Mouse (Mus musculus) cerebellum, adult 18-20 months (tissue): ENCODE measurements around the gene N4bp2.

Source experiments
- DNase-seq, 2 experiments: peaks; one replicate each; pipeline ENCODE4 v3.0.0; 2021

The N4bp2 gene

DNA sequence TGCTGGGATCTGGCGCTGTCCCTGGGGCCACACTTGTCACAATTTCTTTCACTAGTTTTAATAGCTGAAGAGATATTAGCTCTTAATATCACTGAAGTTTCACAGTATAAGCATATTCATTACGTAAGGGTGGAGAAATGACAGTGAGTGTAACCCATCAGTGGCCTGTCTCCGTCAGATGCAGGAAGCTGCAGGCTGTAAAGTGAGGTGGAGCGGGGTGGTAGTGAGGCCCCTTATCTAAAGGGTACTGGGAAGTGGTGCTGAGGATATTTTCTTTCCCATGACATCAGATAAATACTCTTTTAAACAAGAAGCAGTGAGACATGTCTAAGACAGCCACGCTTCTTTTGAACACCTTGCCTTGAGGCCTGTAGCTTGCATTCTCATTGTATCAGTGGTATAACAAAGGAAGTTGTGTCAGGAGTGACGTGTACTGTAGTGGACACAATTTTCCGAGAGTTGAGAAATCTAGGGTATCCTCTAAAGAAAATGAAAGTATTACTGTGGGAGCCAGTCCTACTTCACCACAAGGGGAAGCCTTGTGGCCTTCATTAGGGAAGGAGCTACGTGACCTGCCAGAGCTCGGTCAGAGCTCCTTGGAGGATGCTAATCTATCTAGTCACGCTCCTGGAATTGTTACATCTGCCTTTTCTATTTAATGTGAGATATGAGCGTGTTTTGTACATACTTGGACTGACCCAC lies 68.7 kb downstream of the N4bp2 start:
- no peak for DNase-seq

DNA sequence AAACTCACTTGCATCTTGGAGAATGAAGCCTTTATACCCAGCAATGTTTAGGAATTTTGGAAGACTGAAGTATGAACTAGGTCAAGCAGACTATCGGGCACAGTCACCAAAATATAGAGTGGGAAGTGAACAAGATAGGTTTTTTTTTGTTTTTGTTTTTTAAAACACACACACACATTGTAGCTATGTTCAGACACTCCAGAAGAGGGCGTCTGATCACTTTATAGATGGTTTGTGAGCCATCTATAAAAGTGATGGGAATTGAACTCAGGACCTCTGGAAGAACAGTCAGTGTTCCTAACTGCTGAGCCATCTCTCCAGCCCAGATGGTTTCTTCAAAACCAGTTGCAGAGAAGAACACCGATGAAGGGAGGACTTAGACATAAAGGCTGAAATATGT lies 69.8 kb downstream of the N4bp2 start:
- DNase-seq = no peak

DNA sequence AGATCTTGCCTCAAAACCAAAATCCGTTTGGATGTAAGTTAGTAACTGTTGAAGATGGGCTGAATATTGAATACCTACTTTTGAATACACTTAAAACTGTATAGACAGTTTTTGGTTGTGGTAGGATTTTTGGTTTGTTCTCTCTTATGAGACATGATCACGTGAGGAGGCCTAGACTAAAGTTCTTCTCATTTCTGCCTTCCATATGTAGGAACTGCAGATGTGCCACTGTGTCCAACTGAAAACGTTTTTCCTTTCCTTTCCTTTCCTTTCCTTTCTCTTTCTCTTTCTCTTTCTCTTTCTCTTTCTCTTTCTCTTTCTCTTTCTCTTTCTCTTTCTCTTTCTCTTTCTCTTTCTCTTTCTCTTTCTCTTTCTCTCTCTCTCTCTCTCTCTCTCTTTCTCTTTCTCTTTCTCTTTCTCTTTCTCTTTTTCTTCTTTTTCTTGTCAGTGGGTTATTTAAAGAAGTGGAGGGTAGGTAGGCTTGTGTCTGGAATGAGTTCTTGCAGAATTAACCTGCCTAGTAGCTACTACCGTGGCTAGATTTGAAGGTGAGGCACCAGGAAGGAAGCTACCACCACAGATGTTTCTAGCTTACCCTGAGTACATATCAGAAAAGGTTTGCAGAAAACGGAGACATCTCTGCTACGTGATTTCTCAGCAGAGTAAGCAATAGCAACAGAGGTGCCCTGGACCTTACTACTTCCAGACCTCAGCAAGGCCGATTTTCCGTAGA lies 70.6 kb downstream of the N4bp2 start:
- no peak for DNase-seq

DNA sequence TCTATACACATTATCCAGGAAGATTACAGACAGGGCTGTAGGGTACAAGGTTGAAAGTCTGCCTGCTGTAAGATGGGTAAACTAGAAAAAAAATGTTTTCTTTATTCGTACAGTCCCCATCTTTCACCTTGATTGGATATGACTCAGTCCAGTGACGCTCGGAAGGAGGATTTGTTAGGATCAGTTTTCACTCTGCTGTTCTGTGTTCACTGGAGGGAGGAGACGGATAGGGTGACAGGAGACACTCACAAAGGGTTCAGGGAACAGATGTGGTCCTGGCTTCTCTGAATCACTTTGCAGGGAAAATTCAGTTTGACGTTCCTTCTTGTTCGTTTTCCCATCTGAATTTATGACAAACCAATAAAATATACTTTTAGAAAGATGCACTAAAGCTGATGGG lies 74.7 kb downstream of the N4bp2 start:
- DNase-seq = no peak

DNA sequence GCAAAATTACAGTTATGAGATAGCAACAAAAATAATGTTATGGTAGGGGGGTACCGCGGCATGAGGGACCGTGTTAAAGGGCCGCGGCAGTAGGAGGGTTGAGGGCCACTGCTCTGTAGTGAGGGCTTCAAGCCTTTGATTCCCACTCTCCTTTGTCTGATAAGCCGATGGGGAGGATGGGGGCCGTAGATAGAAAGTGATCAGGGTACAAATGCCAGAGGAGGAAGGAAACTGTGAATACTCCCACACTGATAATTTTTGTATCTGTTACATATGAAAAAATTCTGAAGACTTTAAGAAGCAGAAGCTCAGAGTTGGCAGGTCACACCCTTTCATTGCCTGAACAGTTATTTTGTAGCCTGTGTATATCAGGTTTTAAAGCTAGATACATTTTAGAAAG lies 79.6 kb downstream of the N4bp2 start:
- DNase-seq = no peak

DNA sequence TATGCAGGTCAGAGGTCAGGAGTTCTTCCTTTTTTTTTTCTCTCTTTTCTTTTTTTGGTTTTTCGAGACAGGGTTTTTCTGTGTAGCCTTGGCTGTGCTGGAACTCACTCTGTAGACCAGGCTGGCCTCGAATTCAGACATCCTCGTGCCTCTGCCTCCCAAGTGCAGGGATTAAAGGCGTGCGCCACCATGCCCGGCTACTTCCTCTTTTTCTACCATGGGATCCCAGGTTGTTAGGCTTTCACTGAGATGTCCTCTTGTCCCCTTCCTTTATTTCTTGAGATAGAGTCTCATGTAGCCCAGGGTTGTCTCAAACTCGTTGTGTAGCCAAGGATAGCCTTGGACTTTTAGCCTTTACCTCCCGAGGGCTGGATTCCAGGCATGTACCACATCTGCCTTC lies 83.2 kb downstream of the N4bp2 start:
- no peak for DNase-seq

DNA sequence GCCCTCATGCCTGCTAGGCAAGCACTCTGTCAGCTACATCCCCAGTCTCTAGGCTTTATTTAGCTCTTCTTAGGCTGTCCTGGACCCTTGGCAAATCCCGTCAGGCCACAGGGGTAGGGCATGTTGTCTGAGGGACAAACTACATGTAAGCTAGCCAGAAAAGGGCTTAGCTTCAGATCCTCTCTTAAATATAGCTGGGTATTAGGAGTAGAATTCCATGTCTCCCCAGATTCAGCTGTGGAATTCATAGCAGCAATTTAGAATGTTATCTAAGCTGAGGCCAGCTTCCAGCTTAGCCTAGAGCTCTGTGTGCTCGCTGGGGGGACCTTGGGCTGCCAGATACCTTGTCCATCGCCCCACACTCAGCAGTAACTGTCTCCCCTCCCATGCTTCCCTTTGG lies 83.6 kb downstream of the N4bp2 start:
- no peak for DNase-seq

DNA sequence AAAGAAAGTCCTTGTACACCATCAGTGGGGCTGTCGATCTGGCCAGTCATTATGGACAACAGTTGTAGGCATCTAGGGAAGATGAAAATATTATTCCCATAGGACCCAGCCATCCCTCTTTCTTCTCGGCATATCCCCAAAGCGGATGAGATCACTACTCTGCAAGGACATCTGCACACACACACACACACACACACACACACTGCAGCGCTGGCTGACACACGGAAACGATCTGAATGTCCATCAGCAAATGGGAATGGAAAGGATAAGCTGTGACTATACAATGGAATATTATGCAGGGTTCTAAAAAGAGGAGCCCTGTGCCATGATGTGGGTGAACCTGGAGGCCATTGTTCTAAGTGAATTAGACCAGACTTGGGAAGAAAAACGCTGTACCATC lies 84.3 kb downstream of the N4bp2 start:
- DNase-seq = no peak

DNA sequence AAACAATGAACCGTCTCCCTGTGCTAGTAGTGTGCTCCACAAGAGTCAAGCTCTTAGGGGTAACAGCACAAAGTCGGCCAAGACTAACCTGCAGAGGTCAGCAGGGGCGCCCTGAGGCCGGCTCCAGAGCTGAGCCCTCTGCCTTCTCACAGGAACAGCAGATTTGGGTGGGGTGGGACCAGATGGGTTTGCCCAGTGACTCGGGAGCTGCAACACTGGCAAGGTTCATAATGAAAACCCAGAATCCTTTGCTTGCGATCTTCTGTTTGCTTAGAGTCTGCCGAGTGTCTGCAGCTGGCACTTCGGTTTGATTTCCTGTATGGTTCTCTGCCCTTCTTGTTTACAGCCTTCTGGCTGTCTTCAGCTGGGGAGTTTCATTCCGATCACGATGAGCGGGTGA lies 87.4 kb downstream of the N4bp2 start:
- DNase-seq = no peak

DNA sequence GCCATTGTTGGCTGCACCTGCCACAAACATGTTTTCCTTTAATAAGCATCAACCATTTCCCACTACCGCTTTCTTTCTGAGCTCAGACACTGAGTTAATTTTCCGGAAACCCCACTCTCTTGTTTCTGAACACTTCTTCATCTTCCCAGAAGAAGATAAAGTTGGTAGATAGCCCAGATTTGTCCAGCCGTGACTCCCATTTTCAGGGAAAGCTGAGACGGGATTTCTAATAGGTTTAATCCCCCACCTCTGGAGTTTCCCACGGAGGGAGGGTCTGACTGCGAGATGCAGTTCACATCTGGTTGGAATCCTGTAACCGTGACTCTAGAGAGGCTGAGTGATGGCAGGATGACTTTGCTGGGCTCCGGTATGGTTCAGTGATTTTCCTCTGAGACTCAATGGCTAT lies 91.5 kb downstream of the N4bp2 start:
- no peak for DNase-seq

DNA sequence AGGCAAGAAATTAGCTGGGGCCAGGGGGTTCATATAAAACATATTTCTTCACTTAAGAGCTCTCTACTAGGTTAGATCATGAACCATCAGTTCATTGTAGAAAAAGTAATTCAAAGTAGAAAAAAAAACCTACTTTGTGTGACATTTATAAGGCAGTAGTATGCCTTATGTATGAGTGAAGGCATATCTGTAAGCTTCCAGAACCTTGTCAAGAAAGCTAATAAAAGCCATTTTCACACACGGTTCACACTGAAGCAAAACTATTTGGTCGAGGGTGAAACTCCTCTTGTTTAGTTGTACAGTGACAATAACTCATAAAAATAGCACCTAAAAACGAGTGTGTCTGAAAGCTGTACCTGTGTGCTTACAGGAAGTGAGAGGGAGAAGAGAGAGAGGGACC lies 92.2 kb downstream of the N4bp2 start:
- DNase-seq = no peak

DNA sequence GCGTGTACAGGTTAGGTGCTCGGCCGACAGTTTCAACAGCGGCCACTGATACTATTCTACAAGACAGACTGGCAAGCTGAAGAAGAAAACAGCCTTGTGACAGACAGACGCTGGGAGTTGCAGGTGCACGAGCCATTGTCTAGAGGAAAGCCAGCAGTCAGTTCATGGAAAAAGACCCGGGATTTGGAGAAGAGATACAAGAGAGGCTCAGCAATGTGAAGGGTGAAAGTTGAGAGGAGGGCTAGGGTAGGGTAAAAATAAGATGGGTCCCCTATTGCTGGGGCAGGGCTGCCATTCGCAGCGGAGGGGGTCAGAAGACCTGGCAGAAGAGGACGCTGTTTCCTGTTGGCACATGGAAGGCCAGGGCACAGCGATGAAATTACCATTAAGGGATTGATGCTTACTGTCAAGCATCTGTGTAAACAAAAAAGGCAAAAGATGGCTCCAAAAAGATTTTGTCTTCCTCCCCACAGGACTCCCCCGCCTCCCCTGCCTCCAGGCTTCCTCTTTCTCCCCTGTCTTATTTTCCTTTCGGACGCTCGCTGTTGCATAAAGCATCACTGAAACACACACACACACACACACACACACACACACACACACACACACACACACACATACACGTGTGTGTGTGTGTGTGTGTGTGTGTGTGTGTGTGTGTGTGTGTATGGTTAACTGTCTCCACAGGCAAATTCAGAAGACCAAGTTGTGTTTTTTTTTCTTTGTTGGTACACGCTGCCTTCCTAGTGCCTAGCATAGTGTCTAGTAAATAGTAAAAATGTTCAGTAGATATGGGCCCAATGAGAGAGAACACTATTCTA lies 93.5 kb downstream of the N4bp2 start:
- no peak for DNase-seq

DNA sequence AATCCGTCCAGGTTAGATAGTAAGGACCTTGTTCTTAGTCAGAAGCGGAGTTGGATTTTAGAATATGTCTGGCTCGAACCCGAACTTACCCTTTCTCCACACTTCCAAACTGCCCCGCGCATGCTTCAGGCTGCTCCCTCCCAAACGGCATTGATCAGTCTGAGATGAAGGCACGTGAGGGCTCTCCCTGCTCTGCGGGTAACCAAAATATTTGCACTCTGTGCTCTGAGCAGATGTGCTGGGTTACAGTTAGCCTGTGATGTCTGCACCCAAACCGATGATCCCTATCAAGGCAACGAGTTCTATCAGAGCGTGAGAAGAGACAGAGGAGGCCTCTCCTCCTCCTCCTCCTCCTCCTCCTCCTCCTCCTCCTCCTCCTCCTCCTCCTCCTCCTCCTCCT lies 94.6 kb downstream of the N4bp2 start:
- DNase-seq = no peak

DNA sequence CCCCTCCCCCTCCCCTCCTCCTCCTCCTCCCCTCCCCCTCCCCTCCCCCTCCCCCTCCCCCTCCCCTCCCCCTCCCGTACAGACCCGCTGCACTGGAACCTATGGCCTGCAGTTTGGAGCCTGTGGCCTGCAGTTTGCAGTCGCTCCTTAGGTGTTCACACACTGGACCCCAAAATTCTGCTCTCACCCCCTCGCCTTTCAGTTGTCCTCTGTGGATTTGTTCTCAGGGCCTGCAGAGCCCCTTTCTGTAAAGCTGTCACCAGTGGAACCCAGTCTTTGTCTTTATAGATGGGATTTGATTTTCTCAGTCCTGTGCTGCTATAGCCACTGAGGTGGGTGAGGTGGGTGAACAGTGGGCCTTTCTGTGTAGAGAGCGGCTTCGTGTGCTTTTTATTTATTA lies 95.0 kb downstream of the N4bp2 start:
- no peak for DNase-seq

DNA sequence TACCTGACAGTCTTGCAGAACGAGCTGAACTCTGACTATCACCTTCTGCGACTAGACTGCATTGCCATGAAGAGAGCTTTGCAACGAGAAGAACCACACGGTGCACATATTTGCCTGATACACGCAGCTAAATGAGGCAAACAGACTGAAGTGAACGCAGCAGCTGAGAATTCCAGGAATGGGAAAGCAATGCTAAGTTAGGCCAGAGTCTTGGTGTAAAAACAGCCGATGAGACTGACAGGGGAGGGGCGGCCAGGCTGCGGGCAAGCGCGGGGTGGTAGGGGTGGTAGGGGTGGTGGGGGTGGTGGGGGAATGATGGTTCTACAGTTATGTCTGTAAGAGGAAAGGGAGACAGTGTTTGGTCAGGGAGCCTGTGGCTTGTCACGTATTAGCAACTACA lies 95.6 kb downstream of the N4bp2 start:
- DNase-seq = no peak

DNA sequence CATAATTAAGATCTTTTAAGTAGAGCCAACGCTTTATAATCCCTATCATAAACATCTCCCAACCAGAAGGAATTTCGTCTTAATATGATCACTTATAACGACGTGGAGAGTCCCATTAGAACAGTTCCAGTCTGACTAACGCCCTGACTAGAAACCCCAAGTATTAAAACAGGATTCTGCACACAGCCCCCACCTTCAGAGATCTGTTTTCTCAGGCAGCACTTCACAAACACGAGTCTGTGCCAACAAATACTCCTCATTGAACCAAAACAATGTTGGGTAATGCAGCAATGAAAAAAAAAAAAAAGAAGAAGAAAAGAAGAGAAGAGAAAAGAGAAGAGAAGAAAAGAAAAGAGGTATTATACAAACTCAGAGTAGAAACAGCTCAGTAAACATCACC lies 96.1 kb downstream of the N4bp2 start:
- DNase-seq = no peak

DNA sequence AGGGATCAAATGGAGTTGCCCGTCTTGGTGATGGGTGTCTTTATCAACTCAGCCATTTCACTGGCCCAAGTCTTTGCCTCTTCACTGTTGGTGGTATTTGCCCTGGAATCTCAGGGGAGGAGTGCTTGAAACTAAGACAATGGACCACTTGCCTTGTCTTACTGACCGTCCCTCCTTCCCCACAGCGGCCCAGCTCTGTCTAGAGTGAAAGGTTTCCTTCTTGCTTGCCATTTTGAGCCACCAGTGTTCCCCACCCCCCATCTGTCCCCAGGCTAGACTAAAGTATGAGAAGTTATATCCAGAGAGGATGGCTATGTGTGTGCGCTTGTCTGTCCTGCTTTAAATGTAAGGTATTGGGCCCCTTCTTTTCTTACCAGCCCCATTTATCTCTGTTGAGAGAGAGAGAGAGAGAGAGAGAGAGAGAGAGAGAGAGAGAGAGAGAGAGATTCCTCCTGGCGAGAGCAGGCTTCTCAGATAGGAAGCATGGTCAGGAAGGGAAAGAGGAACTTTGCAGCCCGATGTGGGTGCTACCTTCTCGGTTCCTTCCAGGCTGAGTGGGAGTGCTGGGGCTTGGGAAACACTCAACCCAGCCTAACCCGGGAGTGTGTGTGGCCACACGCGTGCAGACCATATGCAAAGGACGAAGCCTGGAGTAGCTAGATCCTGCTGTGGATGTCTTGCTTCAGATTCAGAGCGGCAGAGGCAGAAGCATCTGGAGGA lies 97.1 kb downstream of the N4bp2 start:
- no peak for DNase-seq

DNA sequence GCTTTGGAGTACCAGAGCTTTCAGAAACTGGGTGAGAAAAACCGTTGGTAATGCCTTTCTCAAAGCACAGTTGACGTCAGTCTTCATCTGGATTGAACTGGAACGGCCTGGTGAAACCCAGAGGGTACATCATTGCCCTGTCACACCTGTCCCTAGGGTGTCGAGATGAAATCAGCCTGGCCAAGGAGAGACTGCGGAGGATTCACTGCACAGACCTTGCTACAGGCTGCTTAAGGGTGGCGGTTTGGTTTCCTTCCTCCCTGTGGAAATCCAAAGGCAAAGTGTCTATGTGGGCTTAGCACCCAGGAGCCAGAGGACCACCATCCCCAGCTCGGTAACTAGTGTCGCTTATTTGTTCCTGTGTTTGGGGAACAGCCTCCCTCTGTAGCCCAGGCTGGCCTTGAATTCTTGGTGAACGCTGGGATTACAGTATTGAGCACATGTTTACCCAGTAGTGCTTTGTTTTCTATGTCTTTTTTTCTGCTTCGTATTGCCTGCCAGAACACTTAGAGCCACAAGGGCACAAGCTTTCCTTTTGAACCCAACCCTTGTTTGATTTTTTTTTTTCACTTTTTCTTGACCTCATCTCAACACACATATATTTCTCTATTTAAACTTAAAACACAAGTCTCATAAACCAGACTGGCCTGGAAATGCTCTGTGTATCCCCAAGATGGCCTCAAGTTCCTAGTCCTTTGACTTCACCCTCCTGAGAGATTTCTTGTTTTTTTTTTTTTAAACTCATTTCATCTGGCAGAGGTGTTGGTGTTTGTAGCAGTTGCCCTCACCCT lies 98.0 kb downstream of the N4bp2 start, which contains the start of gene Rhoh:
Gene Rhoh (plus strand): TSS at position 60 of the 791 bp plus-strand sequence.
- no peak for DNase-seq

DNA sequence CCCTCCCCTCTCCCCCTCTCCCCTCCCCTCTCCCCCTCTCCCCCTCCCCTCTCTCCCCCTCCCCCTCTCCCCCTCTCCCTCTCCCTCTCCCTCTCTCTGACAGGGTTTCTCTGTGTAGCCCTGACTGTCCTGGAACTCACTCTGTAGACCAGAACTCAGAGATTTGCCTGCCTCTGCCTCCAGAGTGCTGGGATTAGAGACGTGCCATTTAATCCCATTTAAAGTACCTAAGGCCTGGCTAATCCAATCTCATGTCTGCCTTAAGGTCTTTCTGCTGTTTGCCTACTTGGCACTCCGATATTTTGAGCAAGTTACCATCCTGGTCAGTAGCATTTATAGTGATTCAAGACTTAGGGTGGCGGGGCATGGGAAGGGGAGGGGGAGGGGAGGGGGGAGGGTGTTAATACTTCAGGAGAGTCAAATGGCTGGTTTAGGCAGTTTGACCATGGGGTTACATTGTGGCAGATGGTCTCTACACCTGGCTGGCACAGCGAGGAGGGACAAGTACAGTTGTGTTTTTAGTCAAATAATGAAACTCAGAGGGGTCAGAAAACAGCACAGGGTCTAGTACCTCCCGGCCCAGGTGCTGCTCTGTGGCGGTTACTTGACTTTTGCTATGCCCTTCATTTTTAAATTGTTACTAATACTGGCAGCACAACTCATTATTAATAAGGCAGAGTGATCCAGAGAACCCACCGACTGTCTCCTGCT lies 99.1 kb downstream of the N4bp2 start:
- DNase-seq = no peak

DNA sequence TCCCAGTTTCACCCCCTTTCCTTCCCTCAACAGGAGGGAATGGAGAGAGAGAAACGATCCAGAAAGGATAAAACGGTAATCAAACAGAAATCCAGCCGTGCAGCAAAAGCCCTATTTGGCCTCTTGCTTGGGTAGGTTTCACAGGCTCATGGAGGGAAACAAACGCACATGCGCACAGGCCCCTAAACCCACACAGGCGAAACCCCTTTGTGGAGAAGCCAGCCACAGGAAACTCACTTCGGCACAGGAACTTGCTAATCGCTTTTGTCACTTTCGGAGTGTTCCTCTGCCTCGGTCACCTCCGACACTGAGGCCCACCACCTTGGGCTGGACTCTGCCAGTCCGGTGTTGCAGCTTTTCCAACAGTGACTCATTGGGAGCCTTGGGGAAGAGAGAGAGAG lies 100.0 kb downstream of the N4bp2 start:
- no peak for DNase-seq

DNA sequence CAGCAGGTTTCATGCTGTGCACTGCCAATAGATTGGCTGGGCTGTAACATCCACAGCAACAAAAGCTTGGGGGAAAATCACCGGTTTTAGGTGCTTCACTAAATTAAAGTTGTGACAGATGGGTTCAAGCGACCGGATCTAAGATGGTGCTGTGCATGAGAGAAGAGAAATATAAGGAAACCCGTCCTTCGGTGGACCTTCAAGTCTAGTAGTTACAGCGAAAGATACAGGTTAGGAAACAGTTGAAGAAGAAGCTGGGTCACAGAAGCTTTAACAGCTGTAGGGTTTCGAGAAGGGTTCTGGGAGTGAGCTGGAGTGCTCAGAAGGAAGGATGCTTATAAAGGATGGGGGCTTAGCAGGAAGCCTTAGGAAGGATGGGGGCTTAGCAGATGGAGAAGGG lies 101.2 kb downstream of the N4bp2 start:
- no peak for DNase-seq

DNA sequence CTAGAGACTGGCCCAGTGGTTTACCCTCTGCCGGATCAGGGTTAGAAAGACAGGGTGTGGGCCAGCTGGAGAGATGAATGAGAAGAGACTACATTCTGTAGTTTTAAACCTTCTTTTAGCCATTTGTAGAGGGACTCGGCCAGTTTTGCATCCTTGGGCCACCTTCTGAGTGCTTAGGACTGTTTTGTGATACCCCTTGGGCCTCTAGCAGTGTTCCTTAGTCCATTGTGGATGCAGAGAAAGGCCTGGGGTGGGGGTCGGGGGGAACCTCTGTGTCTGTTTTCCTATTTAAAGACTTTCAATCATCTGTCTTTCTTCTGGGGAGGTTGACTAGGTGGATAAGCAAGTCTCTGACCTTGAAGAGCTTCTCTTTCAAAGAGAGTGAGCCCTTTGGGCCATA lies 101.6 kb downstream of the N4bp2 start:
- DNase-seq = no peak
